Mouse (Mus musculus) G1E (cell line): ENCODE data around the gene Ooep. TPM values are rescaled to one million over a fixed set of nuclear protein-coding genes. Genes with fewer than 3 reads are reported as not detected.

Experiments
- ATAC-seq: 2 replicates; pipeline ENCODE4 v1.8.0; 2016; ENCODE audit warnings: mild to moderate bottlenecking; ENCODE audit not compliant: insufficient number of reproducible peaks, poor library complexity, low FRiP score, severe bottlenecking; ENCODE audit errors: extremely low read depth
- DNase-seq: peaks from one replicate; pipeline ENCODE4 v3.0.0; 2012; ENCODE audit warnings: low spot score
- H3K27me3 ChIP-seq: 2 replicates; pipeline ENCODE4 v1.6.1; 2012; ENCODE audit warnings: mild to moderate bottlenecking, low read length, inconsistent platforms; ENCODE audit not compliant: insufficient read depth
- H3K36me3 ChIP-seq: replicated peaks from 2 replicates; pipeline ENCODE3; 2012; ENCODE audit warnings: mild to moderate bottlenecking, inconsistent platforms
- H3K4me1 ChIP-seq: 2 replicates; pipeline ENCODE4 v1.6.1; 2012; ENCODE audit warnings: low read depth, low read length, inconsistent platforms, mixed read lengths; ENCODE audit not compliant: insufficient read depth
- H3K4me3 ChIP-seq: 2 replicates; pipeline ENCODE4 v1.5.1; 2012; ENCODE audit warnings: low read depth, mild to moderate bottlenecking, inconsistent platforms, low read length, moderate library complexity, mixed read lengths
- H3K9me3 ChIP-seq: replicated peaks from 2 replicates; pipeline ENCODE4 v1.6.1; 2012; ENCODE audit warnings: inconsistent platforms
- CTCF ChIP-seq: IDR thresholded peaks from 2 replicates; pipeline ENCODE4 v1.5.1; 2012; ENCODE audit warnings: low read depth, low read length, inconsistent platforms, mixed read lengths
- GATA1 ChIP-seq: IDR thresholded peaks from 2 replicates; pipeline ENCODE4 v1.6.1; 2012; ENCODE audit warnings: borderline replicate concordance, low read length, inconsistent platforms, mixed read lengths
- GATA2 ChIP-seq: IDR thresholded peaks from 2 replicates; pipeline ENCODE4 v1.6.1; 2012; ENCODE audit warnings: low read depth, low read length, inconsistent platforms, borderline replicate concordance
- POLR2AphosphoS5 ChIP-seq: IDR thresholded peaks from 2 replicates; pipeline ENCODE4 v1.6.1; 2012; ENCODE audit warnings: low read depth, low read length, inconsistent platforms; ENCODE audit not compliant: insufficient replicate concordance
- TAL1 ChIP-seq: conservative IDR thresholded peaks from 2 replicates; pipeline ENCODE4 v1.6.1; 2012; ENCODE audit warnings: low read depth, low read length, inconsistent platforms, mixed read lengths
- polyA plus RNA-seq: library from polyadenylated mRNA; stranded (reverse); fragments of >175 nt; gene quantifications from 2 replicates; pipeline ENCODE4 v1.2.3, GENCODE M21; 2012
- total RNA-seq, 2 experiments: library from RNA; stranded (forward) in 1 of 2; stranded (reverse) in 1 of 2; fragments of 200-1000 nt in 1 of 2; fragments of >200 nt in 1 of 2; fragmentation: Nextera tagmentation in 1 of 2; gene quantifications; 2 replicates each; pipeline ENCODE4 v1.2.3; 2014 to 2017

Ooep gene
- not detected in 2 replicates for total RNA-seq (2014; fragmentation: Nextera tagmentation)
- 0.06 TPM in 1 of 2 replicates, not detected in the other for total RNA-seq (2017)
- polyA plus RNA-seq = not detected in 2 replicates

- 0 out of 2 replicates have a peak, but pooled peaks cover 3% of the 10 kb centered on the region for H3K27me3 ChIP-seq
- no peak for TF ChIP-seq GATA2
- TF ChIP-seq POLR2AphosphoS5 = no peak
- TF ChIP-seq CTCF = no peak
- no peak for TF ChIP-seq TAL1
- TF ChIP-seq GATA1 = no peak
- DNase-seq = no peak
These were observed at the start of gene Ooep for GRCm38 (mm10) chr9:78378113-78378785. TSS of gene Ooep (minus strand) at chr9:78378725.

GRCm38 (mm10) chr9:78428185-78428584 is 49.7 kb upstream of the Ooep start:
- Histone ChIP-seq H3K4me3 (no peak overlapping the region), H3K4me1 (no peaks in the 10 kb centered on the region), H3K27me3 (peaks cover 9% of the 10 kb centered on the region; the same call in 1 of the 2 replicates), H3K9me3 (no peaks in the 10 kb centered on the region), H3K36me3 (no peaks in the 10 kb centered on the region)
- TF ChIP-seq POLR2AphosphoS5 (no peak), GATA1 (no peak), GATA2 (no peak), CTCF (no peak), TAL1 (no peak)
- ATAC-seq = no peak
- no peak for DNase-seq

More at GRCm38 (mm10) chr9:78378113-78378785, at the start of gene Ooep:
- no peaks in the 10 kb centered on the region for H3K9me3 ChIP-seq
- no peaks in the 10 kb centered on the region for H3K4me1 ChIP-seq
- no peak within 1 kb of the TSS for H3K4me3 ChIP-seq
- no peaks in the 10 kb centered on the region for H3K36me3 ChIP-seq
- no peak for ATAC-seq

GRCm38 (mm10) chr9:78427362-78427781 is 48.8 kb upstream of the Ooep start:
- TF ChIP-seq TAL1 (no peak), GATA1 (no peak), GATA2 (no peak), POLR2AphosphoS5 (no peak), CTCF (no peak)
- DNase-seq (no peak), ATAC-seq (no peak)
- no peaks in the 10 kb centered on the region for H3K4me1 ChIP-seq
- H3K9me3 ChIP-seq = no peaks in the 10 kb centered on the region
- H3K36me3 ChIP-seq = no peaks in the 10 kb centered on the region
- H3K27me3 ChIP-seq = peaks cover 9% of the 10 kb centered on the region; the same call in 1 of the 2 replicates
- no peak overlapping the region for H3K4me3 ChIP-seq

- TF ChIP-seq GATA1 (no peak), POLR2AphosphoS5 (no peak), TAL1 (no peak), GATA2 (no peak), CTCF (no peak)
- DNase-seq (no peak), ATAC-seq (no peak)
- Histone ChIP-seq H3K4me3 (no peak overlapping the region), H3K36me3 (no peaks in the 10 kb centered on the region), H3K9me3 (no peaks in the 10 kb centered on the region), H3K4me1 (no peaks in the 10 kb centered on the region), H3K27me3 (peaks cover 9% of the 10 kb centered on the region)
These were observed 23.1 kb upstream of the Ooep start for GRCm38 (mm10) chr9:78401596-78401995.

GRCm38 (mm10) chr9:78400570-78400969 is 22.0 kb upstream of the Ooep start:
- Histone ChIP-seq H3K4me3 (no peak overlapping the region), H3K27me3 (peaks cover 6% of the 10 kb centered on the region), H3K9me3 (peaks cover 6% of the 10 kb centered on the region), H3K36me3 (no peaks in the 10 kb centered on the region), H3K4me1 (no peaks in the 10 kb centered on the region)
- ATAC-seq (no peak), DNase-seq (no peak)
- TF ChIP-seq TAL1 (no peak), POLR2AphosphoS5 (no peak), GATA1 (no peak), GATA2 (no peak)

GRCm38 (mm10) chr9:78396517-78396916 is 18.0 kb upstream of the Ooep start:
- DNase-seq = no peak
- peaks cover 3% of the 10 kb centered on the region for H3K27me3 ChIP-seq

More at GRCm38 (mm10) chr9:78396517-78396916, 18.0 kb upstream of the Ooep start:
- Histone ChIP-seq H3K9me3 (peaks cover 7% of the 10 kb centered on the region), H3K36me3 (no peaks in the 10 kb centered on the region), H3K4me3 (no peak overlapping the region), H3K4me1 (no peaks in the 10 kb centered on the region)
- no peak for ATAC-seq
- TF ChIP-seq CTCF (no peak), GATA2 (no peak), GATA1 (no peak), POLR2AphosphoS5 (no peak), TAL1 (no peak)
